Mouse (Mus musculus) large intestine, adult 2 months (tissue): ENCODE data around the gene Ehbp1. TPM values are rescaled to one million over a fixed set of nuclear protein-coding genes. Genes with fewer than 3 reads are reported as not detected.

ENCODE experiments used
- DNase-seq: peaks from one replicate; pipeline ENCODE4 v3.0.0-alpha.2; 2012; ENCODE audit warnings: low read depth, low spot score
- WGBS: fragments of 180-500 bp; shearing (Covaris S2); methylation state at CpG from one replicate; pipeline ENCODE4 v1.1.7; 2018; 5-methylcytosine and 5-hydroxymethylcytosine counted together
- polyA plus RNA-seq: library from polyadenylated mRNA; depleted of rRNA; stranded (reverse); fragments of >200 nt; gene quantifications from 2 replicates; pipeline ENCODE4 v1.2.3, GENCODE M21; 2012

Ehbp1 gene
- polyA plus RNA-seq, 1 experiment: 0.82 TPM

DNA sequence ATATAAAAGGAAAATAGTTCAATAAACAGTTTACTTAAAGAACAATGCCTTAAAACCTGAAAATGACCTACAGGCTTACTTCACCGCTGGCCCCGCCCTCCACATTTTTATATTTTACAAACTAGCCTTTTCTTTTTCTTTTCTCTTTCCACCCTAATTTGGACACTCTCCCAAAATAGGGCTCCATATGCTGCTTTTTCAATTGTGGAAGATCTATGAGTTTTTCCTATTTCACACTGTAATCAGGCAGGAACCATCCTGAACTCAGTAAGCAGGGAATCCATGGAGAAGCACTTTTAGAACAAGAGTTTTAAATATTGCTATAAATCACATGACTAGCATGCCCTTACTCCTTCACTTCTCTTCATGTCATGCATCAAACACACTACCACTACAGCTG lies 216.9 kb downstream of the Ehbp1 start:
- WGBS: 96% methylated on average over 2 of the region's 2 CpGs
- no peak for DNase-seq

DNA sequence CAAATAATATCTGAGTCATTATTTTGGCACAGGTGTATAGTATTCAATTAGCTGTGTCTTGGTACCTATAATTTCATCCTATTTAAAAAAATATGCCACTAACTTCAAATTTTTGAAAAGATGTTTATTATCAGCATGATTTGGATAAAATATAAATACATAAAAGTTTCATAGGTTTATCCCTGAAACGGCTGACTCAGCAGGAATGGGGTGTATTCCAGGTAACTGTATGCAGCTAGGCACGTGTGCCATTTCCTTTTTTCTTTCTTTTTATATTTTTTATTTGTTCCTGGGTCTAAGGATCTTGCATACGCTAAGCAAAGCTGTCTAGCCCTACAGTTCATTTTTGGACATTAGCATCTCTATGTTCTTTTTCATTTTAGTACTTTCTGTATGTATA lies 223.2 kb downstream of the Ehbp1 start:
- DNase-seq: no peak

DNA sequence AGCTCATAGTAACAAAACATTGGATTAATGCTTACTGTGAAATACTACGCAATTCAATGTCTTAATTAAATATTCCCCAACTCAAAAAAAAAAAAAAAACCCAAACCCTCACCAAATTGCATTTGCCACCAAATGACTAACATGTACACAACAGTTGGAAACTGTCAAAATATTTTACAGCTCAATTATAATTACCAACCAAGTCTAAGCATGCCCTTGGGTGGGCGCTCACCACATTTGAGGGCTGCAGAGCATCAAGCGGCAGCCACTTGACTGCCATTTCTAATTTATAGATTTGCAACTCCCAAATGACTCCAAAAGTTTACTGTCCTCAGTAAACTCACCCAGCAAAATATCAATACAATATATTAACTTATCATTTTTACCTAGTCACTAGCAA lies 229.9 kb downstream of the Ehbp1 start:
- 98% methylated on average over 3 of the region's 3 CpGs for WGBS
- DNase-seq: no peak

More for the DNA sequence above, 223.2 kb downstream of the Ehbp1 start:
- WGBS: 86% methylated on average over 3 of the region's 3 CpGs

DNA sequence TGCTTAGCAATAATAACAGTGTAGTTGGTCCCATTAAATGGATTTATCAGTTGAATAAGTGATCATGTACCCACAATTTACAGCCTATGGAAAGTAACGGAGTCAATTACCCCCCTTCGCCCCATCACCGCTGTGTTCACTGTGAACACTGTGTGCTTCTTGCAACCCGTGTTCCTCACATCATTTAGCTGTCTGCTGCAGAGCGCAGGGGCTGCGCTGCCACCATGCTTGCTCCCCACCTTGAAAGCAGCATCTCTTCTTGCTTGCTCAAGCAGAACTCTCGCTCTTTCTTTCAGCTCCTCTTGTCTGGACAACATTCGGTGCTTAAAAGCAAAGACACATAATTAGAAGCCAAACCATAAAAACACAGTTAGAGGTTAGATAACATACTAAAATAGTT lies 252.7 kb downstream of the Ehbp1 start:
- 96% methylated on average over 8 of the region's 8 CpGs for WGBS
- DNase-seq: no peak

DNA sequence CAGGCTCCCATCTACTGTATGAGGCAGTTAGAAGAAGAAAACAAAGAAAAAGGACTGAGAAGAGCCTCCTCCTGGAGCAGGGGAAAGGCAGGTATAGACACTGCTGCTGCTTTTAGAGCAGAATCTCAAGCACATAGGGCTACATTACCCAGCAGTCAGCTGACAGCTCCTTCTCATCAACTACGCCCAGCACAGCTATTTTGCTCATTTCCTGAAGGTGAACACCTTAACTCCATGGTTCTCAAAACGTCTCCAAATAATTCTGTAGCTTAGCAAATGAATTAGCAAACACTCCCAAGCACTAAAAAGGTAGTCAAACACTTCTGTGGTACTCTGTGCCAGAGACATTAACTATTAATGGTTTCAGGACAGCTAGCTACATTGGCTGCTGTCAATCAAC lies 278.7 kb downstream of the Ehbp1 start:
- WGBS: 61% methylated on average over 2 of the region's 2 CpGs
- no peak for DNase-seq

DNA sequence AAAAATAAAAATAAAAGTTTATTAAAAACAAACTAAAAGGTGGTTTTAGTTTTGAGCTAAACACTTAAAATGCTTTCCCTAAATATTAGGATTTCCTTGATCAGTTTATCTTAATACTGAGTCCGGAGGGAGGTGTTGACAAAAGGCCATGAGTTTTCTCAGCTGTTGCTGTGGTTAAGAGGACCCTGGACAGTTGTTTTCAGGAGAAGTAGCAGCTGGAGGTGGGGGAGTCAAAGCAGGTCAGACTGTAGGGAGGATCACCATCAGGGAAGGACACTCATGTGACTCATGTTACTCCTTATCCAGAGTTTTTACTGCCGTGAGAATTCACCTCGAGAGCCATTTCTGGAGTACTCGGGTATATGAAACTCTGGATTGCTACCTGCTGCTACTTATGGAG lies 280.4 kb downstream of the Ehbp1 start:
- no peak for DNase-seq
- WGBS: 76% methylated on average over 4 of the region's 4 CpGs

DNA sequence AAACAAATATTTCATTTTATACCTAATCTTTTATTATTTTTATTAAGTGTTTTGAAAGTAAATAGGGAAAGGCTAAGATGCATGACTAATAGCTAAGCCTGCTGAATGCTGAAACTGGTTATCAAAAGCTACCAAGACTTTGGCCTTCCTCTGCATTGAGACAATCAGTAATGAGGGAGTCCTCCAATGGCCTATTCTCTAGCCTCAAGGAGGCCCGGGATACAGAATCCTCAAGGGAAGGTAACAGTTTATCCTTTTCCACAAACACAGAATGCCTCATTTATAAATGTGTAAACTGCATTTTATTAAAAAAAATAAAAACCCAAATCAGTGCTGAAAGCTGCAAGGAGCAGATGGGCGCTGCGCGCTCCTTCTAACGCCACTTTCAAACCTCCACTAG lies 284.6 kb downstream of the Ehbp1 start:
- DNase-seq: no peak
- whole genome bisulfite sequencing: 90% methylated on average over 5 of the region's 5 CpGs

DNA sequence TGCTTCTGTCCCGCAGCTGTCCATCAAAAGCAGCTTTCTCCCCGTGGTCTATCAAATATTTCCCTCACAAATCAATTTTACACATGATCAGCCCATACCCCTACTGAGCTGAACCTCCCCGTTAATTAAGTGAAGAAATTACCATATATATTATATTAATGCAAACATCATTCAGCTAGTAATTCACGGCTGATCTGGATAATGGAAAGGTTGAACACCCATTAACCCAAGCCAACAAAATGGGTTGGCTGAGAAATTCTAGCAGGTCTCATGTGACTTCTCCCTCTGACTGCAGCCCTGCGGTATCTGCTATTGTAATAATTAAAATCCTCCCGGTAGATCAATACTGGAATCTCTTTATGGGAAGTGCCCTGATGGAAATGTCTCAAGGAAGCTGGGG lies 286.2 kb downstream of the Ehbp1 start:
- WGBS: 92% methylated on average over 6 of the region's 6 CpGs
- no peak for DNase-seq

DNA sequence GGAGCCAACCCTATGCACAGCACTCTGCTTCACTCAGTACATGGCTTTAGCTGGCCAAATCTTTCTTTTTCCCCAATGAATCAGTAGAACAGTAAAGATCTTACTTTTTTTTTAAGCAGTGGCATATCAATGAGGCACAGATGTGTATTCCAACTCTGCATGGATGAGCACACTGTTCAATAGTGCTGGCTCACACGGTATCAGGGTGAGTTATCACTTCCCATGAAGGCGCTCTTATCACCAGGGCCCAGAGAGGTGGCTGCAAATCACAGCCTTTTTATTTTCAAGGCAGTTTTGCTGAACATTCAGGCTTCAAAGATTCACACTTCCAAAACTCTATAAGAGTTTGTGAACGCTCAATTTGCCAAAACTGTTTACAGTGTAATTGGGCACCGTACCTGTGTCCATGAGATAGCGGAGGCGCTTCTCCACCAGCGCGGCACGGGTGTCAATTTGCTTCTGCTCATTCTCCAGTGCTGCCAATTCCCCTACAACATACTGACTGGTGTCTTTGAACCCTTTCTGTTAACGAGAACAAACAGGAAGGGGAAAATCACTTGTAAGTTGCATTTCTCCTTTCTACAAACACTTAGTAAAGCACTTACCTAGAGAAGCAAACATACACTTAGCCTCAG lies 288.9 kb downstream of the Ehbp1 start:
- DNase-seq: no peak

DNA sequence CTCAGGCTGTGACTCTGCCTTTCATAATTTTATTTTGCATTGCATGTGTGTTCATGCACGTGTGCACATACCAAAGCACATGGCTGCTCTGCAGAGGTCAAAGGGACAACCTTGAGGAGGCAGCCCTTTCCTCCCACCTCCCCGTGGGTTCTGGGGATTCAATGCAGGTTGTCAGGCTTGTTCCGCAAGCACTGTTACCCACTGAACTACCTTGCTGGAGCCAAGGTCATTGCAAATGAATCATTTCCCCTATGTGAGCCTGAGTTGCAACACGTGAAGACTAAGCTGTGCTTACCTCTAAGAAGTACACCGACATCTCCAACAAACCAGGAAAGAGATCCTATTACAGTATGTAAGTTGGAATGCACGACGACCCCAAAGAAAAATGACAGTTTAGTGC lies 291.2 kb downstream of the Ehbp1 start:
- WGBS: 68% methylated on average over 7 of the region's 7 CpGs
- DNase-seq: no peak

More for the DNA sequence above, 288.9 kb downstream of the Ehbp1 start:
- 83% methylated on average over 10 of the region's 10 CpGs for WGBS

DNA sequence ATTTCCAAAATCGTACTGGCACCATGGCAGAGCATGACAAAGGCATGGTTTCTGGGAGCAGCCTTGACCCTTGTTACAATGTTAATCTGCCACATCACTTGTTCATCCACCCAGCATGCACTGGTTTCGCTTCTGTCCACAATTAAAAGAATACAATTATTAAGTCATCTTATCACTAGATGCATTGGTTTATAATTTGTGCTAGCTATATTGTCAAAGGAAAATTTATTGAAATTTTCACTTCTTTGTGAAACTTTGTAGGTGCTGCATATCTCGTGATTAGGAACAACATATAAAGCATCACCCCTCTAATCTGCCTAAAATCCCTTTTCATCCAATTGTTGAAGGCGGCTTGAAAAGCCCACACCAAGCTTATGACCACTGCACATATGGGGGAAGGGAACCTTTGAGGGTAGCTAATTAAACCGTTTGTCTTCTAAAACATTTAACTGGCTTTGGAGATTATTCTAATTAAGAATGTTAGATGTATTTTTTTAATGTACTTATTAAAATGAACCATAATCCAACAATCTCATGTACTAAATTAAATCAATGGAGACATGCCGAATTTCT lies 302.2 kb downstream of the Ehbp1 start:
- 88% methylated on average over 6 of the region's 6 CpGs for WGBS
- no peak for DNase-seq

DNA sequence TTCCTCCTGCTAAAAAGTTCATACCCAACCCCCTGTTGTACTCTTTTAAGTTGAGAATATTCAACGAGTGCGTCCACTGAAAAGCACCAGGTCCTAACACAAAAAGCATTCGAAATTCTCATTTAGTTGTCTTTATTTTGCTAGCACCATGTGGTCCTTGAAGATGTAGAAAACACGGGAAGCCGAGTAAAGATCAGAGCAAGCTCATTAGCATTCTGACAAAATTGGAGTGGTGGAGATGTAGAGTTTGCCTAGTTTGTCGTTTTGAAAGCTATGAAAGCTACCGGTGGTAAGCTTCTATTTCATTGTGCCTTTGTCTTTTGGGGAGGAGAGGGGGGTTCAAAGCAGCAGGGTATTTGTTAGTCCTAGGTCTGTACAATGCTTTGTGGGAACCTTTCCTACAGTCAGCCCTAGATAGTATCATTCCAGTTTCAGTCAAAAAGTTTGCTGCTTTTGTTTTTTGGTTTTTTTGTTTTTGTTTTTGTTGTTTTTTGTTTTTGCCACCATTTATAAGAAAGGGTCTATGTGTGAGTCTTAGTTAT lies 307.5 kb downstream of the Ehbp1 start:
- DNase-seq: no peak
- WGBS: 71% methylated on average over 7 of the region's 7 CpGs

DNA sequence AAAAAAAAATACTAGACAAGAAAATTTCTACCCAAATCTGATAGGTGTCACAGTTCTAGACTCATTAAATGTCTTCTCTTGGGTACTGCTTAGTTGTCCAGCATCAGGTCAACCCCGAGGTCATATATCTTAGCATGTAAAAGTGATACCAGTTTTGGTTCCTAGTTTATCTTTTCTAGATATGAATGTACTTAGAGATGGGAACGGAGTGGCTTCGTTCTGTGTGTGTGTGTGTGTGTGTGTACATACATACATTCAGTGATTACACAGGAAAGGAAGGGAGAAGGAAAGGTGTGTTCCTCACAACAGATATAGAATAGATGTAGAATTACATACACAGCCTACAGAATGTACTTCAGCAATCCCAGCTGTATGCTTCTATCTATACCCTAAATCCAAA lies 308.5 kb downstream of the Ehbp1 start:
- no peak for DNase-seq
- 95% methylated on average over 3 of the region's 3 CpGs for WGBS

DNA sequence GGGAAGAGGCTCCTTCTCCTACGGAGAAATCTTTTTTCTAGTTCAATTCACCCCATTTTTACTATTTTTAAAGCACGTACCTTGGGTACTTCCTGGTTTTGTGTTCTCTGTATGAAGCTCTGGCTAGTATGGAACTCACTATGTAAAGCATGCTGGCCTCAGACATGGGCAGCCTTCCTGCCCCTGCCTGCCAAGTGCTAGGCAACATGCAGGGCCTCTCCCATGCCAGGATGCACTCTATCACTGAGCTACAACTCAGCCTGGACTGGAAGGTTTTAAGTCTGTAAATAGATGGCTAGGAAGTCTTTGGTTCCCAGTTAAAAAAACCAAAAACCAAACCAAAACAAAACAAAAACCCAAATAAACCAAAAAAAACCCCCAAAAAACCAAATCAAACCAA lies 321.5 kb downstream of the Ehbp1 start:
- 95% methylated on average over 2 of the region's 2 CpGs for WGBS
- DNase-seq: no peak

DNA sequence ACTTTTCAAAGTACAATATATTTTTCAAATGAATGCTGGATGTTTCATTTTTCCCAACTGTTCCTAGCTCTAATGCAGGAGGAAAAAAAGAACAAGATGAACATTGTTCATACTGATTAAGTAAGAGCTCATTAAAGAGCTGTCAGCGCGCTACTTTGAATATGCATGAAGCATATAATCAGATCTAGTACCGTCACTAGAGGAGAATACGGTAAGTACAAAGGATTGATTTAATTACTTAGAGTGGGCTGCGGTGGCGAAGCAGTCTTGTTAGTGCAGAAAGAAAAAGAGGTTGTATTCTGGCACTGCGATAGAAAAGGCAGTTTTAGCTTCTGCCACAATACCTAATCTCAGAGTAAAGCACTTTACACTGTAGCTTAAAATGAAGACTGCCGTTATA lies 324.6 kb downstream of the Ehbp1 start:
- no peak for DNase-seq
- 89% methylated on average over 8 of the region's 8 CpGs for WGBS

DNA sequence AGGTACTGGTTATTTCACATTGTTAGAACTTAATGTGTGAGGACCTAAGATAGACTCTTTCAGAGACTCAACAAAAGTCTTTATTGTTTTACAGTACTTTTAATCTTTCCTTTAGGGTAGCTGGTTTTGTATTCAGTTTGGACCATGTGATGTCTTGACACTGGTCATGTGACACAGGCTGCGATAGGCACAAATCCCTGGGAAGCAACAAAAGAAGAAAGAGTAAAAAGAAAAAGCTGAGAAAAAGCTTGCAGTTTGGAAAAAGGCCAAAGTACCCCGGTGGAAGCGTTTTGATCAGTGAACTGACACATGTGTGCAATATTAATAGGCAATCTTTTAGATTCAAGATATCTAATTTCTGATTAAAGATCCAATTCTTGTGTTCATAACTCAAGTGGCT lies 325.8 kb downstream of the Ehbp1 start:
- DNase-seq: no peak
- 85% methylated on average over 3 of the region's 3 CpGs for WGBS

DNA sequence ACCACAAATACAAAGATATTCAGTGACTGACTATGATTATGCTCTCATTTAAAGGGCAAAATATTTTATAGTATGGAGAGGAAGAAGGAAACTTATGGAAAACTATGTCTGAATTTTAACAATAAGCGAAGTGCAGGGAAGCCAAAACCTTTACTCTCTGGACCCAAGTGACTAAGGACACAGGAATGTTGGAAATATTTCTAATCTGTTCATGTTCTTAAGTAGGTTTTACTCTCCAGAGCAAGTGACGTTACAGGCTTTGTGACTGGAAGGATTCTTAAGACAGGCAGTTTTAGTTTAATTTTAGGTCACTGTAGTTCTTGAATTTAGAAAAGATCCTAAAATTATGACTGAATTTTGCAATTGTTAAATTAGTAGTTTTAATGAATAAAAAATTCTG lies 333.3 kb downstream of the Ehbp1 start:
- no peak for DNase-seq
- WGBS: 84% methylated on average over 2 of the region's 2 CpGs

DNA sequence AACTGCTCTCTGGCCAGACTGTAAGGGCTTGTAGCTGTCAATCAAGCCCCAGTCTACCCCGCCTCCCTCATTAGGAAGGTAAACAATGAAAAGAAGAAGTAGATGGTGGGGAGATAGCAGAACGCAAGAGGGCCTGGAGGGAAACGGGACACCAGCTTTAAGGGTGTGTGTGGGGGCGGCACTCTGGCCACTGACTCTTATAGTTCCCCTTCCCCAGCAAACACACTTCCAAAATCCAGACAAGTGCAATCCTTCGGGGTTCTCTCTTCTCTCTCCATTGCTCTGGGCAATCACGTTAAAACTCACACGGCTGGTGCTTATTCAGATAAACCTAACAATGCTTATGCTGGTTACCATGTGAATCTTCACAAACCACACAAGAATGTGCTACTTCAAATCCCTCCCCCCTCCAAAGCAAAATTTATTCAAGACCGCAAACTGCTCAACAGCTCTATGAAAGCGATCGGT lies 333.9 kb downstream of the Ehbp1 start:
- 54% methylated on average over 10 of the region's 10 CpGs for WGBS

DNA sequence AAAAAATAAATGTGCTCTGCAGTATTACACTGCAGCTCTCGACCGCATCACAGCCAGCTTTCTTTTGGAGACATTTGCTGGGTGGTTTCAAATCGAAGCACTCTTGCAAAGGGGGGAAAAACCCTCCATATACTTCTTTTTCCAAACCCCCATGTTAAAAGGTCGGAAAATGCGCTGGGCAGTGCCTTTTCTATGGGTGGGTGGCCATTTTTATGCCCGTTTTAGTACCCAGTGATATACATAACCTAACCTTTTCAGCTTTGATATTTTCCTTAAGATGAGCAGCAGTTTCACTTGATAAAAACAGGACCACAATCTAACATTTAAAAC lies 334.3 kb downstream of the Ehbp1 start:
- 71% methylated on average over 6 of the region's 6 CpGs for WGBS
- DNase-seq: no peak

More for the DNA sequence above, 333.9 kb downstream of the Ehbp1 start:
- DNase-seq: no peak

DNA sequence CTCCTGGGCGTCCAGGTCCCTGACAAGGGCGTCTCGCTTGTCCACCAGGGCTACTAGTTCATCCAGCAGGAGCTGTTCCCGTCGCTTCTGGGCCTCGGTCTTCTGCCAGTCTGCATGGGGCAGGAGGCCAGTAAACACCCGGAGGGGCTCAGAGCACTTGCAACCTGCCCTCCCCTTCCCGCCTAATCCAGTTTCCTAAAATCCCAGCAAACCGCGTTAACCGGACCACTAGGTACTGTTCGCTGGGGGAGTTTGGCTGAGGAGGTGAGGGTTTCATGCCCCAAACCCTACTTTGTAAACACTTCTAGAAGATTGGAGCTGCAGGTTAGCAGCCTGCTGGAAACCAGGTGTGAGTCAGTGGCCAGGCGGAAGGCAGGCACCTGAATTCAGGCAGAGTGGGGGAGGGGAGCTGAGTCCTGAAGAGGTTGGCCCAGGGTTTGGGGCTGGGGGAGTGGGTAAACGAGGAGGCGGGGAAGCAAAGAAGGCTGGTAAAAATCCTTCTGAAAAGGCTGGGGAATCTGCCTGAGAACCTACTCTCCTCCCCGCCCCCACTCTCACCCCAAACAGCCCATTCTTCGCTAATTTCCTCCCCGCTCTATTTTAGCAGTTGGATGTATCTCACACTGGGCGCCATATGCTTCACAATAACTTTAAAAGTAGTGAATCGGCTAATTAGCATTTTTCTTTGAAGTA lies 334.9 kb downstream of the Ehbp1 start:
- 79% methylated on average over 20 of the region's 20 CpGs for WGBS
- DNase-seq: no peak

DNA sequence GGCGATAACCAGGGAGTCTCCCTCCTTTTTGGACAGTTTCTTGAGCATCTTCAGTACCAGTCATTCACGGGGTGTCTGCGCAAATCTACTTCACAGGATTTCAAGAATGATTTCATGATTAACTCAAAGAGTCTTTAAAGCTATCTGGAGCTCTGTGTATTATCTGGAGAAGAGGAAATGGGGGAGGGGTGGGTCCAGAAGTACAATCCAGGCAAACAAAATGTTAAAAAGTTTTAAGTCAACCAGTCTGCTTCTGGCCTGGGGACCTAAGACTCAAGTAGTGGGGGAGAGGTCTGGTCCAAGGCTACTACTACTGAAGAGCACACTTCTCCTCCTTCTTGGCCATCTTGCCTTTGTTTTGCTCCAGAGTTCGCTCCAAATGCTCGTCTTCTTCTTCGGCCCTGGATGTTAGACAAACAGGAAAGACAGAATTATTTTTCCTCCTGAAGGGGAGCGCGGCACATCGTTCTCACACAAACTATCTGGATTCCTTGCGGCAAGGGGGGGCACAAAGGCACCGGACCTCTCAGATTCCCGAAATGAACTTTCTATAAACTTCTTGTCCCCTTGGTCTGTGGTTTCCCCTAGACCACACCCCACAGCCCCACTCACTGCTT lies 335.5 kb downstream of the Ehbp1 start:
- no peak for DNase-seq
- 90% methylated on average over 12 of the region's 12 CpGs for WGBS
